21 mouse cellular contexts compared by ENCODE assay signal in genomic region chr8:86920024-86920423, GRCm38 (mm10).
"Had no signal": no experiment of that assay in that cellular context is flagged by ENCODE, and none has a peak within 500 bp of the region (broad histone marks: within the 10 kb centered on the region; RNA-seq: fewer than 3 reads in every experiment).

No protein-coding gene starts in this region.

- H3K27me3 ChIP-seq: heart, embryonic 13.5 days; heart, embryonic 15.5 days; hindbrain, embryonic 13.5 days; hindbrain, embryonic 15.5 days had no signal

- ATAC-seq: hindbrain, postnatal 0 days had no signal

- H3K4me2 ChIP-seq: heart, embryonic 11.5 days; heart, embryonic 13.5 days; heart, embryonic 15.5 days; hindbrain, embryonic 13.5 days; hindbrain, embryonic 15.5 days; limb, embryonic 12.5 days; liver, embryonic 11.5 days; liver, embryonic 13.5 days had no signal

- DNase-seq: gastrocnemius, postnatal 14 days; gastrocnemius, postnatal 36 days; heart, adult 2 months; heart, postnatal 36 days; kidney, adult 18-20 months; kidney, adult 8-10 months; kidney, postnatal 10 days; kidney, postnatal 4 days; liver; liver, embryonic 13.5 days had no signal

- H3K4me3 ChIP-seq: heart, adult 2 months; heart, embryonic 13.5 days; heart, embryonic 15.5 days; hindbrain, embryonic 13.5 days; hindbrain, embryonic 15.5 days; layer of hippocampus, adult 2 months; left cerebral cortex, adult 2 months; limb, embryonic 10.5 days; limb, embryonic 12.5 days; liver, embryonic 13.5 days had no signal

- H3K9ac ChIP-seq: heart, embryonic 13.5 days; heart, embryonic 15.5 days; hindbrain, embryonic 13.5 days; hindbrain, embryonic 15.5 days; limb, embryonic 12.5 days; liver, embryonic 13.5 days had no signal

- H3K27ac ChIP-seq: heart, adult 2 months; heart, embryonic 13.5 days; heart, embryonic 15.5 days; hindbrain, embryonic 13.5 days; hindbrain, embryonic 15.5 days; hindbrain, postnatal 0 days; layer of hippocampus, adult 2 months; left cerebral cortex, adult 2 months; limb, embryonic 10.5 days; limb, embryonic 12.5 days; liver, embryonic 13.5 days had no signal

- H3K9me3 ChIP-seq: heart, embryonic 13.5 days; heart, embryonic 15.5 days; hindbrain, embryonic 13.5 days; hindbrain, embryonic 15.5 days; limb, embryonic 10.5 days; limb, embryonic 12.5 days; liver, embryonic 13.5 days had no signal

- H3K36me3 ChIP-seq: heart, embryonic 13.5 days; heart, embryonic 15.5 days; hindbrain, embryonic 13.5 days; hindbrain, embryonic 15.5 days; limb, embryonic 10.5 days; limb, embryonic 12.5 days; liver, embryonic 13.5 days had no signal

- H3K4me1 ChIP-seq: liver, embryonic 13.5 days had no signal
